Mouse (Mus musculus) left cerebral cortex, postnatal 10 days (tissue): ENCODE measurements around the gene Mybpc3. TPM values are rescaled to one million over a fixed set of nuclear protein-coding genes. Genes with fewer than 3 reads are reported as not detected.

Experiments used
- DNase-seq, 2 experiments: peaks; one replicate each; pipeline ENCODE4 v3.0.0; 2021 to 2022; ENCODE audit warnings: low spot score in 2 of 2, mixed read lengths in 1 of 2; ENCODE audit errors: extremely low spot score in 1 of 2
- intact Hi-C: fragments of 180-260 bp; cut with DNase I; formaldehyde crosslinking; loops from one replicate; pipeline ENCODE4 v1.15.1; 2025
- total RNA-seq, 2 experiments: library from RNA; stranded (reverse); gene quantifications; 2 replicates each; pipeline ENCODE4 v1.2.3; 2021

Mybpc3 gene
- total RNA-seq, 2 experiments from 2014 or later = 0.51 to 0.61 TPM

DNA sequence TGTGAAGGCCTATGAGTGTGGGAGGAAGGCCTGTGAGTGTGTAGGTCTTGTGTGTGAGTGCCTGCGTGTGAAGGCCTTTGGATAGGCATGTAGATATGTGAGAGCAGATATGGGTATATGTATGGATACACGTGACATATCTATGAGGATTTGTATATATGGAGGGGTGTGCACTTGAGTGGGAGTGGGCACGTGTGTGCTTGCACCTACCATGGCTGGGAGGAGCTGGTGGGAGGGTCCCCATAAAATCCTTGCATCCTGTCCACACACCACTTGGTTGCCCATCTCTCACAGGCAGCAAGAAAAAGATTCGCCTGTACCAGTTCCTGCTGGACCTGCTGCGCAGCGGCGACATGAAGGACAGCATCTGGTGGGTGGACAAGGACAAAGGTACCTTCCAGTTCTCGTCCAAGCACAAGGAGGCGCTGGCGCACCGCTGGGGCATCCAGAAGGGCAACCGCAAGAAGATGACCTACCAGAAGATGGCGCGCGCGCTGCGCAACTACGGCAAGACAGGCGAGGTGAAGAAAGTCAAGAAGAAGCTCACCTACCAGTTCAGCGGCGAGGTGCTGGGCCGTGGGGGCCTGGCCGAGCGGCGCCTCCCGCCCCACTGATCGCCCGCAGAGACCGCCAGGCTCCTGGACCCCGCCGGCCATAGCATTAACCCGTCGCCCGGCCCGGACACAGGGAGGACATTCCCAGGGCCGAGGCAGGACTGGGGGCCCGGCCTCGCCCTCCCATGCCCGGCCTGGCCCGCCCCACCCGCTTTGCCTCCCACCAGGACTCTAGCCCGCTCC, 3.0 kb upstream of the Mybpc3 start:
- peak; percentile 82 to 93 for DNase-seq
- intact Hi-C loops = loop anchor here (1.0 kb wide), 1 partner anchor 79 kb away; no protein-coding TSS in a partner anchor

DNA sequence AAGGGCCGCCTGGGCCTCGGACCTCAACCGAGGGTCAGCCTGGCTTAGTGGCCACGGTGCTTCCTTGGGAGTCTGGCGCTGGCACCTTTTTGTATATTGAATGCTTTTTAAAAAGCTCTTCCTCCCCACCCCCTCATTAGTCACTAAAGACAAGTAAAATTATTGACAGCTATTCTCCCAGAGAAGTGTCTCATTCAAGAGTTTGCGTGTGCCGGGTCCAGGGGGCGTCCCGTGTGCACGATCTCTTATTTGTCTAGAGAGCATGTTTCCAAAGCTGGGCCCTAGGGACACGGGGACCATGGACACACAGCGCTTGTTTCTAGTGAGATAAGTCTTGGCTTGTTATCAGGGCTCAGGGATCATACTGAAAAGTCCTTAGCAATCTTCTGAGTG, 2.4 kb upstream of the Mybpc3 start:
- DNase-seq = no peak
- intact Hi-C loops = loop anchor here (1.0 kb wide), 1 partner anchor 79 kb away; no protein-coding TSS in a partner anchor

DNA sequence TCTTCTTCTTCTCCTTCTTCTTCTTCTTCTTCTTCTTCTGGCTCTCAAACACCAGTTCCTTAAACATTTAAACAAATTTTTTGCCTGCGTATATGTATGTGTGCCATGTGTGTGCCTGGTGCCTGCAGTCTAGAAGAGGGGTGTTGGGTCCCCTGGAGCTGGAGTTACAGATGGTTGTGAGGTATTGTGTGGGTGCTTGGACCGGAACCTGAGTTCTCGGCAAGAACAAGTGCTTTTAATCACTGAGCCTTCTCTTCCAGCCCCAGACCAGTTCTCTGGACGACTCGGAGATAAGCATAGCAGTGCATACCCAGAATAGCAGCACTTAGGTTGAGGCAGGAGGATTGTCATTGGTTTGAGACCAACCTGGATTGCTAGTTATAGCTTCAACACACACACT, 1.1 kb upstream of the Mybpc3 start:
- intact Hi-C loops = no loop called here
- no peak for DNase-seq

DNA sequence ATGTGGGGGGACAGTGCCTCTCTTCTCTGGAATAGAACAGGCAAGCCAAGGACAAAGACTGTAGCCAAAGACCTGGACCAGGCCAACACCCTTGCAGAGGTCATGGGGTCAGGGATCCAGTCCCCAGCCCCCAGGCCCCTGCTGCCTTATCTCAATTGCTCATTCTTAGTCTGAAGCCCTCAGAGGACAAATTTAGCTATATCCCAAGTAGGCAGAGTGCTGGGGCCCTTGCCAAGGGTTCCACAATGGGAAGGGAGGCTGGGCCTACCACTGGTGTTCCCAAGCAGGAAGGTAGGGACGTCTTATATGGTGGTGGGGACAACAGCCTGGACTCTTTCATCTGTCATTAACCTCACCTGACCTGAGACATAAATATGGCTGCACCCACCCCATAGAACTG, 703 bp downstream of the Mybpc3 start:
- intact Hi-C loops = no loop called here
- DNase-seq = no peak

DNA sequence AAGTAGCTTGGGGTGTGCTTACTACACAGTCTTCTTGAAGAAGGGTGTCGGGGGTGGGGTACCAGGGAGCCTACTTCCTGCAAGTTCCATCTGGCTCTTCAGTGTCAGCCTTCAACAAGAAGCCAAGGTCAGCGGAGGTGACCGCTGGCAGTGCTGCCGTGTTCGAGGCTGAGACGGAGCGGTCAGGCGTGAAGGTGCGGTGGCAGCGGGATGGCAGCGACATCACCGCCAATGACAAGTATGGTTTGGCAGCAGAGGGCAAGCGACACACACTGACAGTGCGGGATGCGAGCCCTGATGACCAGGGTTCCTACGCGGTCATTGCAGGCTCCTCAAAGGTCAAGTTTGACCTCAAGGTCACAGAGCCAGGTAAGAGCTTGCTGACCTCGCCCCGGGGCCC, 1.1 kb downstream of the Mybpc3 start:
- intact Hi-C loops = no loop called here
- no peak for DNase-seq

DNA sequence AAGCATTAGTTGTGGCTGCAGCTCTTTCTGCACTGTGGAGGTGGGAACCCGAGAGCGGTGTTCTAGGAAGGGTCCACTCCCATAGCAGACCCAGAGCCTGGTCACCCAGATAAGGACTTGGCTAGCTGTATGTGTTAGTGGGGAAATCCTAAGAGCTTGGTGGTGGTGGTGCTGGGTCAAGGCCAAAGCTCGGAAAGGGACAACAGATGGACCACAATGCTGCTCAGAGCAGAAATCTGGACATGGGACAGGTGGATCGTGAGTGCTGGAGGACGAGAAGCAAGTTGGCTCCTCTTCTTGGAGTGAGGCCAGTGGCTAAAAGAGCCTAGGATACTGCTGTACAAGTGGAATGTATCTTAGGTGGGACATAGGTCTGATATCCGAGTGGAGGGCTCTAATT, 1.6 kb downstream of the Mybpc3 start:
- no peak for DNase-seq
- intact Hi-C loops = no loop called here

DNA sequence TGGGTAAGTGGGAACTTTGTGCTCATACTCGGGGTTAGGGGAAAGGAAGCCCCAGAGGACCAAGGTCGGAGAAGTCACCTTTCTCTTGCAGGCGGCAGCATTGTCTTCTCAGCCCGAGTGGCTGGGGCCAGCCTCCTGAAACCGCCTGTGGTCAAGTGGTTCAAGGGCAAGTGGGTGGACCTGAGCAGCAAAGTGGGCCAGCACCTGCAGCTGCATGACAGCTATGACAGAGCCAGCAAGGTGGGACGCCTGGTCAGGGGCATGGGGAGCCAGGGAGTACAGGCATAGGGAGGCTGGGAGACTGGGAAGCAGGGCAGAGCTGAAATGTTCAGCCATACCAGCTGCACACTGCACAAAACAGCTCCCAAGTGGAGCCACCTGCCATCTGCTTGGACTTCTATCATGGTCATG, 2.3 kb downstream of the Mybpc3 start:
- intact Hi-C loops = no loop called here
- DNase-seq = no peak

DNA sequence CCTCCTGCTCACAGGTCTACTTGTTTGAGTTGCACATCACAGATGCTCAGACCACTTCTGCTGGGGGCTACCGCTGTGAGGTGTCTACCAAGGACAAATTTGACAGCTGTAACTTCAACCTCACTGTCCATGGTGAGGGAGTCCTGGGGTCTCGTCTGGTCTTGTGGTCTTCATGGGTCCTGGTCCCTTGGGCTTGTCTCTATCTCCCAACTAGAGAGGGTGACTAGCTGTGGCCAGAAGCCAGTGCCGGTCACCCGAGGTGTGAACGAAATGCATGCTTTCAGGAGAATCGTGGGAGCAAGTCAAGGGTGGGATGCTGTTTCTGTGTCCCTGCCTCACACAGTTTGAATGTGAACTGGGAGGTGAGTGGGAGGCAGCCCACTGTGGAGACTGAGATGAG, 3.1 kb downstream of the Mybpc3 start:
- no peak for DNase-seq
- intact Hi-C loops = no loop called here

DNA sequence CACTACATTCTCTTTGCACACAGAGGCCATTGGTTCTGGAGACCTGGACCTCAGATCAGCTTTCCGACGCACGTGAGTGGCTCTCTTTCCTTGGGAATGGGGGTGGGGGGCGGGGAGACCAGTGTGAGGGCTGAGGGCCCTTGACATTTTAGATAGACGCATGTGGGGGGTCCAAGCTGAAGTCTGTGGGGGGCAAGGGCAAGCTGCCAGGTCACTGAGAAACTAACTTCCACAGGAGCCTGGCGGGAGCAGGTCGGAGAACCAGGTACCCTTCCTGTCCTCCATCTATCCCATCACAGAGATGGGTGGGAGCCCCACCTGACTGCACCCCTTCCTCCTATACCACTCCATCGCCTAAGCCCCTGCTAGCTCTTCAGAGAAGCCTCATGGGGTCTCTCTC, 3.6 kb downstream of the Mybpc3 start:
- DNase-seq = no peak
- intact Hi-C loops = no loop called here

DNA sequence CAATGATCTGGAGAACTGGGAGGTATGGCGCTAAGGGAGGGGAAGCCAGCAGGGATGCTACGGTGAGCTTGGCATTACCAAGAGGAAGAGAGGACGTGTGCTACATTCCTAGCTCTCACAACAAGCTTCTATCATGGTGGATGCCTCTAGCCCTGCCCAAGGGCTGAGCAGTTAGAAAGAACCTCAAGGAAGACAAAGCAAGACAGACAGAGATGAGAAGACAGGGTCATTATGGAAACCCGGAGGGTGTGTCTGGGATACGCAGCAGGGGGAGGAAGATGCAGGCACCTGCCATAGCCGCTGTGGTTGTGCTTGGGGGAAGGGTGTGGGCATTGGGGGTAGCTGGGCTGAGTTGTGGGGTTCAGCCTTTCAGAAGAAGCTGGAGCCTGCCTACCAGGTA, 5.6 kb downstream of the Mybpc3 start:
- intact Hi-C loops = no loop called here
- DNase-seq = no peak

DNA sequence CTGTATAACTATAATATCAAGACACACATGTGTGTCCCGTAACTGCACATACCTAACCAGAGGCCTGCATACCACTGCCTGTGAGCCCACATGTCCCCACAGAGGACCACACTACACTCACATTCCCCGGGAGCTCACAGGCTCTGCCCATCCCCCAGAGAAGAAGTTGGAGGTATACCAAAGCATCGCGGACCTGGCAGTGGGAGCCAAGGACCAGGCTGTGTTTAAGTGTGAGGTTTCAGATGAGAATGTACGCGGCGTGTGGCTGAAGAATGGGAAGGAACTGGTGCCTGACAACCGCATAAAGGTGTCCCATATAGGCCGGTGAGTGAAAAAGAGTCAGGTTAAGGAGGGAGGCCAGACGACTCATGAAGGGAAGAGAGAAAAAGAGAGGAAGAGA, 7.2 kb downstream of the Mybpc3 start:
- intact Hi-C loops = no loop called here

DNA sequence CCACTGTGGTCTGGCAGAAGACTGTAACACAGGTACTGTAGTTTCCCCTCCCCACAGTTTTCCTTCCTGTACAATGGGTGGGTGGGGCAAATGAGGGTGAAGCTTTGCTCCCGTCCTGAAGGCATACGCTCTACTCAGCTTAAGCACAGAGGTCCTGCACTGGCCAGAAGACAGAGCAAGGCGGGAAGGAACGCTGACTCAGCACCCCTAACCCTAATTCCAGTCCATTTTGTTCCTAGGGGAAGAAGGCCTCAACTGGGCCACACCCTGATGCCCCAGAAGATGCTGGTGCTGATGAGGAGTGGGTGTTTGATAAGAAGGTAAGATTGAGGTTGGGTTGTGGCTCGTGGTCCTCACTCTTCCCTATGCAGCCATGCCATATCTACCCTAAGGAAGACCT, 10.8 kb downstream of the Mybpc3 start:
- intact Hi-C loops = no loop called here
- no peak for DNase-seq

More for the DNA sequence above, 7.2 kb downstream of the Mybpc3 start:
- no peak for DNase-seq

DNA sequence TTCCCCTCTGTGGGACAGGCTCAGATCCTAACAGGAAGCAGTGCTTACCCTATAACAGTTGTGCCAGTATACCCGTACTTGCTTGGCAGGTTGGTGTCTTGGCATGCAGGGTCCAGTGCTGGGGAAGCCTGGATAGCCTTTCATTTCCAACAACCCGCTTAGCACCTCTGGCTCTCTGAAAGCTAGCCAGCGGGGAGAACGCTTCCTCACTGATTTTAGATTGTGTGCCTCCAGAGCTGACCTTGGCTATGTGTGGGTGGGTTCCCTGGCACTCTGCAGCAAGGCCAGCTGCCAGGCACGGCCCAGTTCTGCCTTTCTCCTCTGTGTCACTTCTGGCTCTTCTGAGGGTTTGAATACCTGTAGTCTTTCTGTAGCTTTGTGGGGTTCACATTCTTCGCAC, 12.2 kb downstream of the Mybpc3 start:
- DNase-seq = no peak
- intact Hi-C loops = no loop called here

DNA sequence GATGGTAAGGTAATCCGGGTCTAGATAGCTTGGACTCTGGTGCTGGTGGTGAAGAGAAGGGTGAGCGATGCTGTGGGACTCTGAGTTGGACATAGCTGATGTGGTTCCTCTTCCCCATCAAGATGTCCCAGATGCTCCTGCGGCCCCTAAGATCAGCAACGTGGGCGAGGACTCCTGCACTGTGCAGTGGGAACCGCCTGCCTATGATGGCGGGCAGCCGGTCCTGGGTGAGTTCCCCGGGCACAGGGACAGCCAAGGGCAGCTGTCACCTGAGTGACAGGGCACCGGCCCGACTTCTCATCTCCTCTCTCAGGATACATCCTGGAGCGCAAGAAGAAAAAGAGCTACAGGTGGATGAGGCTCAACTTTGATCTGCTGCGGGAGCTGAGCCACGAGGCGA, 13.3 kb downstream of the Mybpc3 start:
- intact Hi-C loops = no loop called here
- no peak for DNase-seq

DNA sequence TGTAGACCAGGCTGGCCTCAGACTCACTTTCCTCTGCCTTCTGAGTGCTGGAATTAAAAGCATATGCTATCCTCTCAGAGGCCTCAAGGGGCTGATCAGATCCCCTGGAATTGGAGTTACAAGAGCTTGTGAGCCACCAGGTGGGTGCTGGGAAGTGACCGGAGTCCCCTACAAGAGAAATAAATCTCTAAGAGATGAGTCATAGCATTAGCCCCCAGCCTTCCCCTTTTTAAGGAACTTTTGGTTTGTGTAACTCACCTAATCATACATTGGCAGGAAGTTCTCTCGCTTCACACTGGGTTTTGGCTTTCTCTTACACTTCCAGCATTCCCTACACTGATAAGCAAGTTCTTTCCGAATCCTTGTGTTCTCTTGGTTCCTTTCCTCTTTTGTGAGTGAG, 14.1 kb downstream of the Mybpc3 start:
- DNase-seq = no peak
- intact Hi-C loops = no loop called here

DNA sequence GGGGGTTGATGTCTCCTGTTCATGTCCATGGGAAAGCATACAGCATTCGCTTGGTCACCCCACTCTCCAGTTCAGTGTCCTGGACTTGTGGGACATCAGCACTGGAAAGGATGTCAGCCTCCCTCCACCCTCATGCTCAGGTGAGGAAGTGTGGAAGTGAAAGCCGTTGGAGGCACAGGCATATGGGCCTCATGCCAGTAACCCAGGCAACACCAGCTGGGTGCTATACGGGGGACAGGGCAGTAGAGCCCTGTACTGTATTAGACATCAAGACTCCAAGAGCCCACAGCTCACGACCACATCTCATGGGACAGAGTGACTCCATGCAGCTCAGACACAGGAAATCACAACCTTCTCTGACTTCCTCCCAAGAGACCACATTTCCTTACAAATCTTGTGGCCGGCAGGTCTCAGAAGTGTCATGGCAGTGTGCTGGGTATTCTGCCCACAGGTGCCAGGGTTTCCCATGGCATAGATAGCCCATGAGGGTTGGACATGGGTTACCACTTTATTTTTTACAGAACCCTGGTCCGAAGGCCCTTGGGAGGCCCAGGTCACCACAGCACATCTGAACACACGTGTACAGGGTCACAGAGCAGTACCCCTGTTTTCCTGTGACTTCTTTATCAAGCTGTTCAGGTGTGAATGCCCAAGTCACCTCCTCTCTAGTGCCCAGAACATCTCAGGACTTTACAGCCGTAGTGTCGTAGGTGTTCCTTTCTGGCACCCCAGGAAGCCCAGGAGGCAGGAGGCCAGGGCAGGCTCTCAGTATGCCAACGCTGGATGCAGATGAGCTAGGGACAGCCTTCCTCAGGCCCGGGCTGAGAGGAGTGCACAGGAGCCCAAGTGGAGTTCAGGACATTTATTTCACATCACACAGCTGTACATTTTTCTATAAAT, 18.8 kb downstream of the Mybpc3 start:
- intact Hi-C loops = no loop called here
- DNase-seq = no peak

DNA sequence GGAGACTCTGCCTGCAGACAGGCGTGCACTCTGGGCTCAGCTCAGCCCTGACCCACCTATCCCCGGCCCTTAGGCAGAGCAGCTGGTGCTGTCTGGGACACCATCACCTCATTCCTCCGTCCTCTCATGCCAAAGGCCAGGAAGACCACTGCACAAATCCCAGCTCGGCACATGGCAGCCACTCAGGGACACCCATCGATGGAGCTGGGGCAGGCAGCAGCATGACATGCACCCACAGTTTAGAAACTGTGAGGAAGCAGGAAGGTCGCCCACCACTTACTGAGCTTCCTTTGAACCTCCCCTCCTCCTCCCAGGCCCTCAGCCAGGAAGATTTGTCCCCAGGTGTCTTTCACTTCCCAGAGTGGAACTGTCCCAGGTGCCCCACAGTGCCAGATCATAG, 19.5 kb downstream of the Mybpc3 start:
- no peak for DNase-seq
- intact Hi-C loops = no loop called here

DNA sequence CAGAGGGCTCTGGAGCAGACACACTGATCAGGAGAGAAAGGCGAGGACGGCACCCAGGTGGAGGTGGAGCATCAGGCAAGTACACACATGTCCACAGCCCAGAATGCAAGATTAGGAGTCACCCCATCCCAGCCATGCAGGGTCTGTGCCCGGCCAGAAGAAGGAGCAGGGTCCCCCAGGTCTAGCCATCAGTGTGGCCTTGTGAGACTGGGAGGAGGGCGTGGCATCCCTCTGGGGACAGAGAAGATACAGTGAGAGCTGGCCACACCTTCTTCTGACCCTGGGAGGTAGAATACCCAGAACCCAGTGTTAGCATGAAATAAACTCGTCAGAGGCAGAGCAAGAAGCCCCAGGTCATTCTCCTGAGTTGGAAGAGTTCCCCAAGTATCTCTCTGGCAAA, 21.4 kb downstream of the Mybpc3 start:
- intact Hi-C loops = no loop called here
- DNase-seq = no peak

DNA sequence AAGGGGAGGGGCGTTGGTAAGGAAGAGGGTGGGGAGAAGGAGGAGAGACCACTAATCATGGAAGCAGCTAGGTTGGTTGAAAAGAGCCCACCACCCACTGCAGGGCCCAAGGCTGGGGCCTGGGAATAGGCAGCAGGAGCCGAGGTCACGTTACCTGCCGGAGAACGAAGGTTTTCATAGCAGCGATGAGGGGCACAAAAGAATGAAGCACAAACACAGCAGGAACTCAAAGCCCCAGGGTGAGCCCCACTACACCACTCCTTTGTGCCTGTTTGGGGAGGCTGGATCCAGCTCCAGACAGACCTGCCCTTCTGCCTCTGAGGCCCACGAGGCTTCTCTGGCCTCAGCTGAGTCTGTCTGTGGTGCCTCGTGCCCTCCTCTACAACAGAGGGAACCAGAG, 21.8 kb downstream of the Mybpc3 start:
- intact Hi-C loops = no loop called here
- DNase-seq = no peak

DNA sequence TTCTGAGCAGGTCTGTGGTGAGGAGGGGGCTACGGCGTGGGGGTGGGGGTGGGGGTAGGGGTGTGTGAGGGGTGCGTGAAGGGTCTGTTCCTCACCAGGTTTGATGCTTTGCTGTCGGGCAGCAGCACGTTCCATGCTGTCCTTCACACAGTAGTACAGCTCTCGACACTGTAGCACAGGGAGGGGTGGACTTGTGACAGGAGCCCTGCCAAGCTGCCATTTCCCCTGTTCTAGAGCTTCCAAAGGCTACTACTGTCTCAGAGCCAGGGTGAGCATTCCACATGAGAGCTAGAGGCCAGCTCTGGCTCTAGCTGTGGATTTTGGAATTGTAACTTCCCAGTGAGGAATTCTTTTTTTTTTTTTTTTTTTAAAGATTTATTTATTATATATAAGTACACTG, 25.0 kb downstream of the Mybpc3 start:
- DNase-seq = no peak
- intact Hi-C loops = no loop called here
